15 mouse cellular contexts compared by ENCODE assay signal in genomic region chr5:91559071-91559610, GRCm38 (mm10). TPM values are rescaled to one million over a fixed set of nuclear protein-coding genes. Genes with fewer than 3 reads are reported as not detected.
DNase-seq lines count a peak whose midpoint lies in the region; ATAC-seq and TF ChIP-seq lines count a peak whose summit lies in the region.
"Had no signal": no experiment of that assay in that cellular context is flagged by ENCODE, and none has a peak within 500 bp of the region (broad histone marks: within the 10 kb centered on the region; RNA-seq: fewer than 3 reads in every experiment).

No protein-coding gene starts in this region.

- no peak for TF ChIP-seq CTCF in layer of hippocampus, adult 2 months (conservative IDR thresholded peaks at IDR 0.05)

- peaks cover 4% of the 10 kb centered on the region; the same call in 1 of the 2 replicates for H3K9me3 ChIP-seq in embryonic facial prominence, embryonic 14.5 days (ENCODE audit: control insufficient read depth, low read length)
- no peaks in the 10 kb centered on the region for H3K9me3 ChIP-seq in embryonic facial prominence, embryonic 10.5 days
- H3K9me3 ChIP-seq: heart, embryonic 15.5 days; liver, embryonic 13.5 days had no signal

- H3K27me3 ChIP-seq in embryonic facial prominence, embryonic 14.5 days (replicated peaks; ENCODE audit: control insufficient read depth, insufficient read depth, low read length): no peaks in the 10 kb centered on the region
- H3K27me3 ChIP-seq in embryonic facial prominence, embryonic 10.5 days (replicated peaks; ENCODE audit: low read depth, poor library complexity, severe bottlenecking): no peaks in the 10 kb centered on the region
- H3K27me3 ChIP-seq: heart, embryonic 15.5 days; liver, embryonic 13.5 days had no signal

- H3K27ac ChIP-seq in embryonic facial prominence, embryonic 14.5 days (replicated peaks; ENCODE audit: low read depth, low read length): no peak overlapping the region
- H3K27ac ChIP-seq in embryonic facial prominence, embryonic 10.5 days (replicated peaks): no peak overlapping the region
- H3K27ac ChIP-seq in layer of hippocampus, adult 2 months: peak overlapping the region; percentile 67
- H3K27ac ChIP-seq: heart, embryonic 15.5 days; left cerebral cortex, adult 2 months; liver, embryonic 13.5 days; macrophage had no signal

- H3K4me2 ChIP-seq in embryonic facial prominence, embryonic 14.5 days (ENCODE audit: low read depth, low read length): no peak overlapping the region
- H3K4me2 ChIP-seq: heart, embryonic 15.5 days; liver, embryonic 13.5 days had no signal

- no peak for ATAC-seq in embryonic facial prominence, embryonic 14.5 days (ENCODE audit: low read depth)

- no peaks in the 10 kb centered on the region for H3K36me3 ChIP-seq in embryonic facial prominence, embryonic 14.5 days (ENCODE audit: control insufficient read depth, insufficient read depth, low read length)
- H3K36me3 ChIP-seq in embryonic facial prominence, embryonic 10.5 days (replicated peaks): no peaks in the 10 kb centered on the region
- H3K36me3 ChIP-seq: heart, embryonic 15.5 days; liver, embryonic 13.5 days had no signal

- H3K4me3 ChIP-seq in embryonic facial prominence, embryonic 14.5 days (ENCODE audit: low read depth, low read length): no peak overlapping the region
- no peak overlapping the region for H3K4me3 ChIP-seq in embryonic facial prominence, embryonic 10.5 days
- H3K4me3 ChIP-seq in layer of hippocampus, adult 2 months: no peak overlapping the region
- H3K4me3 ChIP-seq: heart, embryonic 15.5 days; left cerebral cortex, adult 2 months; liver, embryonic 13.5 days had no signal

- H3K4me1 ChIP-seq in embryonic facial prominence, embryonic 14.5 days (ENCODE audit: control insufficient read depth, insufficient read depth, low read length): peaks cover 5% of the 10 kb centered on the region; the same call in 1 of the 2 replicates
- H3K4me1 ChIP-seq in embryonic facial prominence, embryonic 10.5 days: 0 out of 2 replicates have a peak, but pooled peaks cover 4% of the 10 kb centered on the region
- H3K4me1 ChIP-seq: liver, embryonic 13.5 days had no signal

- 71% methylated on average over 7 of the region's 7 CpGs for WGBS in embryonic facial prominence, embryonic 14.5 days
- 88% methylated on average over 7 of the region's 7 CpGs for WGBS in embryonic facial prominence, embryonic 10.5 days

- DNase-seq in embryonic facial prominence, embryonic 14.5 days (ENCODE audit: low spot score): peak; percentile 9
- no peak for DNase-seq in embryonic facial prominence, embryonic 10.5 days (ENCODE audit: low spot score)
- no peak for DNase-seq in layer of hippocampus, adult 2 months (ENCODE audit: low spot score in 2 of 2)
- no peak for DNase-seq in layer of hippocampus, adult 9-10 months (ENCODE audit: low spot score)
- peak; percentile 64 for DNase-seq in adrenal gland, postnatal 25 days
- DNase-seq in cerebellum, postnatal 14 days: peak; percentile 85 to 86
- DNase-seq in thymus, postnatal 14 days: no peak
- DNase-seq in lung, adult 18-20 months: no peak
- DNase-seq: kidney, adult 8-10 months; liver, embryonic 13.5 days; retina, postnatal 1 day; thymus, adult 18-20 months had no signal

- H3K9ac ChIP-seq in embryonic facial prominence, embryonic 14.5 days (ENCODE audit: low read depth, low read length): no peak overlapping the region
- H3K9ac ChIP-seq: heart, embryonic 15.5 days; liver, embryonic 13.5 days had no signal

RNA-seq across cellular contexts. Expression of gene Parm1, which starts 41.7 kb away (rescaled TPM):
- 25.6 and 27.6 TPM in 2 replicates for polyA plus RNA-seq in embryonic facial prominence, embryonic 14.5 days (2014; fragmentation: Nextera tagmentation; extraction: Ambion mirVana)
- 17.3 and 17.8 TPM in 2 replicates for polyA plus RNA-seq in embryonic facial prominence, embryonic 10.5 days (2016; fragmentation: Nextera tagmentation; extraction: Ambion mirVana)
- 10 to 100 TPM; 44.7 to 48.6 TPM for total RNA-seq in layer of hippocampus, adult 2 months (2021)
- 121 TPM in 2 replicates for total RNA-seq in adrenal gland, postnatal 25 days (2021)
- polyA plus RNA-seq: macrophage had no signal

Comparison
In these comparisons a context has a peak if more than half of its experiments do, and no peak if none do; other contexts are left out.
1. DNase-seq: peak in embryonic facial prominence, embryonic 14.5 days (single experiment), adrenal gland, postnatal 25 days (single experiment) and cerebellum, postnatal 14 days (2 of 2); none in embryonic facial prominence, embryonic 10.5 days (single experiment), layer of hippocampus, adult 2 months (0 of 2), layer of hippocampus, adult 9-10 months (single experiment), thymus, postnatal 14 days (single experiment) and lung, adult 18-20 months (0 of 2).